Mouse (Mus musculus) activated CD4-positive, CD25-positive, alpha-beta regulatory T cell (primary cell): ENCODE results near the gene Rbbp5. TPM values are rescaled to one million over a fixed set of nuclear protein-coding genes. Genes with fewer than 3 reads are reported as not detected.

Experiments
- polyA plus RNA-seq, 2 experiments: library from polyadenylated mRNA; unstranded; fragments of 100-300 nt; shearing (Covaris generic); gene quantifications; one replicate each; pipeline ENCODE4 v1.2.1; 2017

The Rbbp5 gene
- polyA plus RNA-seq = 10 to 100 TPM; 51.1 to 52.2 TPM

DNA sequence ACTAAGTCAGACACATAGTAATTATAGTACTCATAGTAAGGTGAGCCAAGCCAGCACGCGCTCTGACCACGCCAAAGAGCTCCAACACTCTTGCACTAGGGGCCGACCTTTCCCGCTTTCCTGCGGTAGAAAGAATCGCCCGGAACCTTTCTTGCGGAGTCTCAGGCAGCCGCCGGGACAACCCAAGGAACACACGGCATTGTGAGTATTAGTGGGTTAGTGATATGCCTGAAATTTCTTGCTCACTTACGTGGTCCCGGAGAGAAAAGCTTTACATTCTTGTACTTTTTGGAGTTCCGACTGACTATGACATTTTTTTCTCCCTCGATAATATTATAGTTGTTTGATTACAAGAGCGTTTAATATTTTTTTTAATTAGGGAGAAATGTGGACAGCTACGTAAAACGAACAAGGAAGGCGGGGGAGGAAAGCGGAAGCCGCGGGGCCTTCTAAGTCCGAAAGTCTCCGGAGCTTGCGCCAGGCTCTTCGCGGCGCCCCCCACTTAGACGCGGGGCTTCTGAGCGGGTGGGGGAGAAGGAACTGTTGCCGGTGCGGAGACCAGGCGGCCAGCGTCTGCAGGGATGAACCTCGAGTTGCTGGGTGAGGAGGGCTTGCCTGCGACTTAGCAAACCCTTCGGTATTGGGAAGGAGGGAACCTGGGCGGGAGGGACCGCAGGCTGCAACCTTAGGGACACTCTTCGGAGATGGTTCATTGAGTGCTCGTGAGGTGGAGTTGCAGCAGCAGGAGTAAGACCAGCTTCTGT, at the start of gene Rbbp5:
Gene Rbbp5 (plus strand): TSS at position 438 of the 764 bp plus-strand sequence.

DNA sequence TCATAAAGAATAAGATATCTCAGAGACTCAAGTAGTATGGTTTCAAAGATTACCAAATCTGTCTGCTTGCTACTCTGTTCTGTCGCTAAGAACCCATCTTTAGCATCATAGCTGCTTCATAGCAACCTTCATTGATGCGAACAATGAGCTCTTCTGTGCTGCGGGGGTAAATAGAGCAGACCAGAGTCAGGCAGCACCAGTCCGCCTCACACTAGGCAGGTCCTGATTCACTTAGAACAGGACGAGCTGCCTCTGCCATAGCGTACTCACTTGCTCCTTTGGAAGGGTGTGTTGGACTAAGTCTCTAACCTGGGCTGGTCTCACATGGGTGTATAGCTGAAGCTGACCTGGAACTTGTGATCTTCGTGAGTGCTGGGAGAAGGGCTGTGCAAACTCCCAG, 28.9 kb downstream of the Rbbp5 start, which contains the start of gene Tmem81:
Gene Tmem81 (plus strand): TSS at position 173 of the 400 bp plus-strand sequence.

DNA sequence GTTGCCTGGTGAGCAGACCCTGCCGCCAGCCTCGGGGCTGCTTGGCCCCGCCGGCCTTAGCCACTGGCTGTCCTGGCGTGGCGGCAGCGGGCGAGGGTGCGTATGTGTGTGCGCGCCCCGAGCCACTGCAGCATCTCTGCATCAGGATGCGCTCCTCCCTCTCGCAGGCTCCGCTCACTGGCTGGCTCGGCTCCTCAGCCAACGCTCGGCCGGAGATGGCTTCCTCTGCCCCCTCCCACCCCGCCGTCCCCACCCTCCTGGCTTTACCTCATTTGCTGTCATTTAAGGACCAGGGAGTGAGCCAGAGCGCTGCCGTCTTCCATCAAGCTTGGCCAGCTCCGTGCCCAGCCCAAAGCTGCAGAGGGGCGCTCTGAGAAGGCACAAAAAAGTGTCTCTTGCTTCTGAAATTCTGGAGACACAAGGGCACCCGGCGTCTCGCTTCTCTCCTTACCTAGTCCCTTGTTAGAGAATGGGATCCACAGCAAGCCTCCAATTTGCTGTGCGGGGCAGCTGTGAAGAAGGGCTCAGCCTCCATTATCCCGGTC, 65.7 kb downstream of the Rbbp5 start, which contains the start of gene Cntn2:
Gene Cntn2 (minus strand): TSS at position 495 of the 545 bp plus-strand sequence.

Other genes starting within 250 kb of the Rbbp5 start
- not detected for gene Gm10188, start 247.6 kb upstream of the Rbbp5 start, polyA plus RNA-seq
- gene Klhdc8a, start 178.7 kb upstream of the Rbbp5 start, polyA plus RNA-seq = not detected
- 1 to 10 TPM; 3.4 to 3.6 TPM for gene Nuak2, start 161.2 kb upstream of the Rbbp5 start, polyA plus RNA-seq
- under 1 TPM; 0.92 TPM for gene Tmcc2, start 86.1 kb upstream of the Rbbp5 start, polyA plus RNA-seq
- 1 to 10 TPM; 5.3 to 6.7 TPM for gene Dstyk, start 59.8 kb upstream of the Rbbp5 start, polyA plus RNA-seq
- gene Tmem81, start 28.9 kb downstream of the Rbbp5 start, polyA plus RNA-seq = 1 to 10 TPM; 7.6 TPM
- under 1 TPM; 0.11 TPM for gene Cntn2, start 65.9 kb downstream of the Rbbp5 start, polyA plus RNA-seq